Mouse (Mus musculus) forebrain, embryonic 14.5 days (tissue): ENCODE data around the gene Abi3. TPM values are rescaled to one million over a fixed set of nuclear protein-coding genes. Genes with fewer than 3 reads are reported as not detected.

Source experiments
- ATAC-seq: fragments of 200-750 bp; cut with Nextera tagmentation; 2 replicates; pipeline ENCODE4 v1.8.0; 2017; ENCODE audit warnings: mild to moderate bottlenecking, moderate library complexity
- DNase-seq: peaks from one replicate; pipeline ENCODE4 v3.0.0-alpha.2; 2015; ENCODE audit warnings: low spot score
- H3K27ac ChIP-seq: fragments of 300-500 bp; sonication (generic); 2 replicates; pipeline ENCODE4 v1.5.1; 2014; ENCODE audit warnings: low read depth, mild to moderate bottlenecking, control low read depth, low read length, moderate library complexity
- H3K27me3 ChIP-seq: fragments of 300-500 bp; sonication (generic); replicated peaks from 2 replicates; pipeline ENCODE4 v1.6.1; 2014; ENCODE audit warnings: low read length, control low read depth, mixed read lengths; ENCODE audit not compliant: control insufficient read depth, insufficient read depth
- H3K36me3 ChIP-seq: fragments of 300-500 bp; sonication (generic); 2 replicates; pipeline ENCODE4 v1.6.1; 2014; ENCODE audit warnings: low read length, control low read depth; ENCODE audit not compliant: control insufficient read depth, insufficient read depth
- H3K4me1 ChIP-seq: fragments of 300-500 bp; sonication (generic); 2 replicates; pipeline ENCODE4 v1.6.1; 2014; ENCODE audit warnings: antibody characterized with exemption, low read length, control low read depth; ENCODE audit not compliant: control insufficient read depth, insufficient read depth
- H3K4me2 ChIP-seq: fragments of 300-500 bp; sonication (generic); 2 replicates; pipeline ENCODE4 v1.6.1; 2014; ENCODE audit warnings: mild to moderate bottlenecking, control low read depth, low read length
- H3K4me3 ChIP-seq: fragments of 300-500 bp; sonication (generic); 2 replicates; pipeline ENCODE4 v1.5.1; 2014; ENCODE audit warnings: low read depth, low read length, control low read depth
- H3K9ac ChIP-seq: fragments of 300-500 bp; sonication (generic); 2 replicates; pipeline ENCODE4 v1.6.1; 2014; ENCODE audit warnings: mild to moderate bottlenecking, low read length, control low read depth, moderate library complexity
- H3K9me3 ChIP-seq: fragments of 300-500 bp; sonication (generic); replicated peaks from 2 replicates; pipeline ENCODE4 v1.6.1; 2016; ENCODE audit warnings: low read length, control low read depth, mixed read lengths; ENCODE audit not compliant: control insufficient read depth
- WGBS: fragments of 180-500 bp; shearing (Covaris S2); extraction: QIAGEN DNeasy Blood & Tissue Kit; methylation state at CpG from one replicate; pipeline ENCODE4 v1.1.7; 2014; 5-methylcytosine and 5-hydroxymethylcytosine counted together
- polyA plus RNA-seq: library from polyadenylated mRNA; unstranded; fragments of >200 nt; fragmentation: Nextera tagmentation; extraction: Ambion mirVana; gene quantifications from 2 replicates; pipeline ENCODE4 v1.2.1, GENCODE M21; 2014

Abi3 gene
- polyA plus RNA-seq, 1 experiment from 2014 or later, result 0.50 TPM

DNA sequence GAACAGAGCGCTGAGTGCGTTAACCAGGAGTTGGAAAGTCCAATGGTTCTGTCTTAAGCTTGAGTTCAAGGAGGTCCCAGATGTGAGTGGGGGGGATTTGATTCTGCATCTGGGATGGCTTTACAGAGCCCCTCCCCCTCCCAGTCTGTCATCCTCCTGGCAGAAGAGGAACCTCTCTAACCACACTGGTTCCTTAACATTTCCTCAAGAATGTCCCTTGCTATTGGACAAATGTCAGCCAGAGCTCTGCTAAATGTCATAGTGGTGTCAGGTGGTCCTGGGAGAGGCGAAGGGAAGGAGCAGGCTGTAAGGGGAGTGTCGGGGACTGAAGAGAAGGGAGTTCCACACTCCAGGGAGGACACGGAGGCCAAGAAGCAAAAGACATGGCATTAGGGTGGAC is 677 bp upstream of the Abi3 start:
- Histone ChIP-seq H3K9me3 (no peaks in the 10 kb centered on the region), H3K9ac (no peak overlapping the region), H3K27ac (no peak overlapping the region), H3K4me3 (no peak overlapping the region), H3K27me3 (0 out of 2 replicates have a peak, but pooled peaks cover 5% of the 10 kb centered on the region), H3K4me1 (no peaks in the 10 kb centered on the region), H3K36me3 (no peaks in the 10 kb centered on the region), H3K4me2 (no peak overlapping the region)
- WGBS, result 86% methylated on average over 5 of the region's 5 CpGs
- no peak for DNase-seq
- no peak for ATAC-seq

DNA sequence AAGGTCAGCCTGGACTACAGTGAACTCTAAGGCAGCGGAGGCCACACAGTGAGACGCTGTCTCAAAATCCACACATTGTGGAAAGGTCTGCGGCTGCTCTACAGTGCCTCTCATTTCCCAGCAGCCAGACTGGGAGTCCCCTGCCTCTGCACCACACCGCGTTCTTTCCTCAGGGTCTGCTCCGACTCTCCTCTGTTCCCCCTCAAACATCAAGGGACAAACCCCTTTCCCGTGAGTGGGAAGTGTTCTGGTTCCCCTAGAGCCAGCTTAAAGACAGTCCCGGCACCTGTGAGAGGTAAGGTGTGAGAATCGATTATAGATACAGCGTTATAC is 812 bp downstream of the Abi3 start:
- no peak for DNase-seq
- H3K4me3 ChIP-seq, result no peak overlapping the region
- 64% methylated on average over 10 of the region's 10 CpGs for WGBS
- no peak overlapping the region for H3K27ac ChIP-seq
- H3K36me3 ChIP-seq, result no peaks in the 10 kb centered on the region
- no peak for ATAC-seq
- H3K9ac ChIP-seq, result no peak overlapping the region
- no peaks in the 10 kb centered on the region for H3K9me3 ChIP-seq
- peaks cover 6% of the 10 kb centered on the region; the same call in 1 of the 2 replicates for H3K27me3 ChIP-seq
- peaks cover 3% of the 10 kb centered on the region for H3K4me1 ChIP-seq
- H3K4me2 ChIP-seq, result no peak overlapping the region

- no peaks in the 10 kb centered on the region for H3K36me3 ChIP-seq
- H3K4me1 ChIP-seq, result peaks cover 3% of the 10 kb centered on the region
- no peak overlapping the region for H3K27ac ChIP-seq
- 84% methylated on average over 5 of the region's 5 CpGs for WGBS
- no peak overlapping the region for H3K9ac ChIP-seq
- H3K4me3 ChIP-seq, result no peak overlapping the region
- no peak for DNase-seq
- no peak overlapping the region for H3K4me2 ChIP-seq
- no peak for ATAC-seq
- H3K9me3 ChIP-seq, result no peaks in the 10 kb centered on the region
- peaks cover 11% of the 10 kb centered on the region; the same call in 1 of the 2 replicates for H3K27me3 ChIP-seq
These were observed 1.4 kb downstream of the Abi3 start for GRCm38 (mm10) chr11:95840694-95841497.

- WGBS, result 60% methylated on average over 8 of the region's 8 CpGs
- DNase-seq (peak; percentile 68), ATAC-seq (no peak)
- H3K4me1 ChIP-seq, result peaks cover 3% of the 10 kb centered on the region
- no peak overlapping the region for H3K4me3 ChIP-seq
- H3K27me3 ChIP-seq, result peaks cover 27% of the 10 kb centered on the region
- no peaks in the 10 kb centered on the region for H3K9me3 ChIP-seq
- no peak overlapping the region for H3K4me2 ChIP-seq
- no peaks in the 10 kb centered on the region for H3K36me3 ChIP-seq
- no peak overlapping the region for H3K9ac ChIP-seq
- no peak overlapping the region for H3K27ac ChIP-seq
These were observed 3.0 kb downstream of the Abi3 start for GRCm38 (mm10) chr11:95838999-95839868.

DNA sequence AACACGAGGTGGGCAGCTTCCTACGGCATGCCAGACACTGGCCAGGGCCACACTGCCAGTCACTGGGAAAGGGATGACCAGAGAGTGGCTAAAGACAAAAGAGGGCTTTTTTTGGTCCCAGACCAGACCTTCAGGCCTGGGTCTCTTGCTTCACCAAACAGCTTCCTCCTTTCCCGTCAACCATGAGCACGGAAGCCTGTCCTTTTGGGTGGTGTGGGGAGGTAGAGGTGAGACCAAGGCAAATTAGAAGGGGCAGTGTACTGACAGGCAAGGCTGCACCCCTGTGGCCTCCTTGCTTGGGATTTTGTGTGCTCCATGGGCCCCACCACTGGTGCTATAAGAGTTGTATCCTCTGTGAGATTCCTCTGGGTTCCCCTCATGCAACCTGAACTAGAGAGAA is 3.7 kb downstream of the Abi3 start:
- 86% methylated on average over 4 of the region's 4 CpGs for WGBS
- no peak overlapping the region for H3K4me3 ChIP-seq
- DNase-seq (no peak), ATAC-seq (no peak)
- H3K36me3 ChIP-seq, result no peaks in the 10 kb centered on the region
- H3K4me2 ChIP-seq, result no peak overlapping the region
- no peak overlapping the region for H3K27ac ChIP-seq
- no peaks in the 10 kb centered on the region for H3K9me3 ChIP-seq
- peaks cover 29% of the 10 kb centered on the region for H3K27me3 ChIP-seq
- peaks cover 3% of the 10 kb centered on the region for H3K4me1 ChIP-seq
- no peak overlapping the region for H3K9ac ChIP-seq

DNA sequence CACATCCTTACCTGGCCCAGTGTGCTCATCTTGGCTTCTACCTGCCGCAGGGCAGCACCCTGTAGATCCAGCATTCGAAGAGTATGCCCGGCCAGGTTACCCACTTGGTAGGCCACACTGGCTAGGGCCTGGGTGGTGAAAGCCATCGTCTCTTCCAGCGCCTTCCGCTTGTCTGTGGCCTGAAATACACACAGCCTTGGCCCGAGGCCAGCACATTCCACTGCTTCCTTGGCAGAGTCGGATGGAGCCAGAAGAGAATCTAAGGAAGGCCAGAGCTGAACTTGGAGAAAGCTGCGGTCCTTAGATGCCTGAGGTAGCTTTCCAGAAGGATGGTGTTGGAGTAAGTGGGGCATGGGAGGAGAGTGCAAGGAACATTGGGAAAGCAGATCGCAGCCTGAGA is 5.2 kb downstream of the Abi3 start, which contains the start of gene Gngt2:
TSS of gene Gngt2 (plus strand) at position 158 of the 400 bp plus-strand sequence.
- Histone ChIP-seq H3K9me3 (no peaks in the 10 kb centered on the region), H3K27ac (no peak within 1 kb of the TSS), H3K36me3 (no peaks in the 10 kb centered on the region), H3K4me1 (peaks cover 3% of the 10 kb centered on the region), H3K27me3 (peaks cover 44% of the 10 kb centered on the region), H3K4me2 (no peak within 1 kb of the TSS), H3K4me3 (no peak within 1 kb of the TSS), H3K9ac (no peak within 1 kb of the TSS)
- WGBS, result 57% methylated on average over 10 of the region's 10 CpGs
- peak; percentile 68 for DNase-seq
- no peak for ATAC-seq

GRCm38 (mm10) chr11:95836433-95836832 is 5.8 kb downstream of the Abi3 start:
- H3K9me3 ChIP-seq, result no peaks in the 10 kb centered on the region
- H3K27ac ChIP-seq, result no peak overlapping the region
- no peak overlapping the region for H3K4me3 ChIP-seq
- WGBS, result 57% methylated on average over 6 of the region's 6 CpGs
- H3K4me2 ChIP-seq, result no peak overlapping the region
- no peaks in the 10 kb centered on the region for H3K36me3 ChIP-seq
- ATAC-seq (no peak), DNase-seq (no peak)
- H3K4me1 ChIP-seq, result peaks cover 3% of the 10 kb centered on the region
- H3K9ac ChIP-seq, result no peak overlapping the region
- H3K27me3 ChIP-seq, result peaks cover 46% of the 10 kb centered on the region

GRCm38 (mm10) chr11:95835832-95836231 is 6.4 kb downstream of the Abi3 start:
- ATAC-seq, result no peak
- Histone ChIP-seq H3K27ac (no peak overlapping the region), H3K4me2 (no peak overlapping the region), H3K9me3 (no peaks in the 10 kb centered on the region), H3K9ac (no peak overlapping the region), H3K27me3 (peaks cover 52% of the 10 kb centered on the region), H3K4me3 (no peak overlapping the region), H3K36me3 (no peaks in the 10 kb centered on the region), H3K4me1 (peaks cover 5% of the 10 kb centered on the region)
- 53% methylated on average over 6 of the region's 6 CpGs for WGBS
- DNase-seq, result no peak
